Mouse (Mus musculus): ENCODE results near the gene Tet3. TPM values are rescaled to one million over a fixed set of nuclear protein-coding genes. Genes with fewer than 3 reads are reported as not detected.

Gene Tet3
- polyA plus RNA-seq, 1 experiment from 2014 or later: 7.9 TPM

- WGBS (ENCODE audit: insufficient replicate concordance): 88% methylated on average over 21 of the region's 21 CpGs
- TF ChIP-seq EP300 (IDR thresholded peaks at IDR 0.05; ENCODE audit: low read depth): no peak
- no peak for TF ChIP-seq CTCF (IDR thresholded peaks at IDR 0.05; ENCODE audit: low read depth)
- no peak overlapping the region for H3K9ac ChIP-seq (replicated peaks)
- no peaks in the 10 kb centered on the region for H3K4me1 ChIP-seq (ENCODE audit: insufficient read depth)
- H3K4me2 ChIP-seq (ENCODE audit: low read depth, low read length): no peak overlapping the region
- no peak for DNase-seq
- no peak overlapping the region for H3K27ac ChIP-seq (ENCODE audit: low read depth)
- no peaks in the 10 kb centered on the region for H3K27me3 ChIP-seq (ENCODE audit: insufficient read depth, low read length)
- ATAC-seq: no peak
- H3K9me3 ChIP-seq (ENCODE audit: low read length): no peaks in the 10 kb centered on the region
- H3K4me3 ChIP-seq (ENCODE audit: low read depth, low read length): no peak overlapping the region
- H3K36me3 ChIP-seq (replicated peaks; ENCODE audit: insufficient read depth, low read length): peaks cover 86% of the 10 kb centered on the region
Observed at GRCm38 (mm10) chr6:83370316-83370965, 88.4 kb downstream of the Tet3 start.

GRCm38 (mm10) chr6:83363075-83363474, 95.8 kb downstream of the Tet3 start:
- TF ChIP-seq EP300 (IDR thresholded peaks at IDR 0.05; ENCODE audit: low read depth): no peak
- no peak for TF ChIP-seq CTCF (IDR thresholded peaks at IDR 0.05; ENCODE audit: low read depth)
- Histone ChIP-seq H3K27ac (ENCODE audit: low read depth) (no peak overlapping the region), H3K4me3 (ENCODE audit: low read depth, low read length) (no peak overlapping the region), H3K36me3 (replicated peaks; ENCODE audit: insufficient read depth, low read length) (peaks cover 42% of the 10 kb centered on the region), H3K9ac (replicated peaks) (no peak overlapping the region), H3K9me3 (ENCODE audit: low read length) (no peaks in the 10 kb centered on the region), H3K27me3 (ENCODE audit: insufficient read depth, low read length) (no peaks in the 10 kb centered on the region), H3K4me2 (ENCODE audit: low read depth, low read length) (no peak overlapping the region), H3K4me1 (ENCODE audit: insufficient read depth) (no peaks in the 10 kb centered on the region)
- WGBS (ENCODE audit: insufficient replicate concordance): 88% methylated on average over 12 of the region's 12 CpGs
- DNase-seq (no peak), ATAC-seq (no peak)

DNA sequence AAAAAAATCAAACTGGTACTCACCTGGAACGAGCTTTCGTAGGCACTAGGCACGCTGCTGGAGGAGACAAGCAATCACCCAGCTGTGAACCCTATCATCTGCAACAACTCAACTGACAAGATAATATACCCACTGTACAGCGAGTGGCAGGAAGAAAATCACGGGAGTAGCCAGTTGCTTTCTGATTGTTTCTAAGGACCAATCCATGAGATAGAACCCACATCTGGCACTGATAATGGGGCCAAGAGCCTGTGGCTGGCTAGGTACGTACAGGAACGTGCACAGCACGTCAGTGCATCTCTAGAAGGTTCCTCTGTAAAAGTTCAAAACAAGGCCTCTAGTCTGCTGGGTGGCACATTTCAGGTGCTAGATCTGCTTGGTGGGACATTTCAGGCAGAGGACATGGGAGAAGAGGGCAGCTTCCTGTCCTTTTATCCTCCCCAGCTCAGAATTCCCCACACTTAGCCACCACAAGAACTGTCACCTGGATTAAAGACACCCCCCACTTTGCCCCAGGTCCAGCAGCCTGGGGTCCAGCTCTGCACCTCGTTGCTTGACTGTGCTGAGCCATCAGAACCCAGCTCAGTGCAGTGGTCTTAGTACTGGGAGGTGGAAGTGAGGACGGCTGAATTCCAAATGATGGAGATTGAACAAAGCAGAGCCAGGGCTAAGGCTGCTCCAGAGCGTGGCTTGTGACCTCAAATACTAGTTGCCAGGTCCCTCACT, 97.2 kb downstream of the Tet3 start:
- TF ChIP-seq CTCF (IDR thresholded peaks at IDR 0.05; ENCODE audit: low read depth): no peak
- TF ChIP-seq EP300 (IDR thresholded peaks at IDR 0.05; ENCODE audit: low read depth): 0 out of 2 replicates have a peak, but pooled peaks have one; percentile 17
- DNase-seq (no peak), ATAC-seq (0 out of 2 replicates have a peak, but pooled peaks have one; percentile 37)
- peaks cover 2% of the 10 kb centered on the region; the same call in 1 of the 2 replicates for H3K4me1 ChIP-seq (ENCODE audit: insufficient read depth)
- 63% methylated on average over 11 of the region's 11 CpGs for WGBS (ENCODE audit: insufficient replicate concordance)
- H3K36me3 ChIP-seq (replicated peaks; ENCODE audit: insufficient read depth, low read length): peaks cover 40% of the 10 kb centered on the region
- H3K9ac ChIP-seq (replicated peaks): no peak overlapping the region
- H3K27ac ChIP-seq (ENCODE audit: low read depth): no peak overlapping the region
- no peaks in the 10 kb centered on the region for H3K9me3 ChIP-seq (ENCODE audit: low read length)
- no peak overlapping the region for H3K4me3 ChIP-seq (ENCODE audit: low read depth, low read length)
- H3K4me2 ChIP-seq (ENCODE audit: low read depth, low read length): no peak overlapping the region
- no peaks in the 10 kb centered on the region for H3K27me3 ChIP-seq (ENCODE audit: insufficient read depth, low read length)

DNA sequence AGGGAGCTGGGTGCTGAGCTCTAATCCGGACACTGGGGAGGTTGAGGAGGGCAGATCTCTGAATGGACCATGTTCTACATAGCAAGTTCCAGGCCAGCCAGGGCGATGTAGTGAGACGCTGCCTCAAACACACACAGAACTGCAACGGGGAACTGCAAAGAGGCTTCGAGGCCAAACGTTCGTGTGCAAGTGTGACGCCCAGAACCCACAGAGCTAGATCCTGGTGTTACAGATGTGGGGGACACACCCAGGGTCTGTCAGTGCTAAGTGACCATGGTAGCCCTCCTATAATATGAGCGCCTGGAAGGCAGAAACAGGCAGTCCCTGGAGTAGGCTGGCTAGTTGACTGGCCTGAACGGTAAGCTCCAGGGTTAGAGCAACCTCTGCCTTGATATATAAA, 101.4 kb downstream of the Tet3 start:
- Histone ChIP-seq H3K9ac (replicated peaks) (no peak overlapping the region), H3K9me3 (ENCODE audit: low read length) (no peaks in the 10 kb centered on the region), H3K4me3 (ENCODE audit: low read depth, low read length) (no peak overlapping the region), H3K27ac (ENCODE audit: low read depth) (no peak overlapping the region), H3K4me2 (ENCODE audit: low read depth, low read length) (no peak overlapping the region), H3K4me1 (ENCODE audit: insufficient read depth) (peaks cover 3% of the 10 kb centered on the region), H3K27me3 (ENCODE audit: insufficient read depth, low read length) (no peaks in the 10 kb centered on the region), H3K36me3 (replicated peaks; ENCODE audit: insufficient read depth, low read length) (peaks cover 57% of the 10 kb centered on the region)
- 87% methylated on average over 10 of the region's 10 CpGs for WGBS (ENCODE audit: insufficient replicate concordance)
- TF ChIP-seq EP300 (IDR thresholded peaks at IDR 0.05; ENCODE audit: low read depth) (no peak), CTCF (IDR thresholded peaks at IDR 0.05; ENCODE audit: low read depth) (no peak)
- ATAC-seq (no peak), DNase-seq (no peak)

DNA sequence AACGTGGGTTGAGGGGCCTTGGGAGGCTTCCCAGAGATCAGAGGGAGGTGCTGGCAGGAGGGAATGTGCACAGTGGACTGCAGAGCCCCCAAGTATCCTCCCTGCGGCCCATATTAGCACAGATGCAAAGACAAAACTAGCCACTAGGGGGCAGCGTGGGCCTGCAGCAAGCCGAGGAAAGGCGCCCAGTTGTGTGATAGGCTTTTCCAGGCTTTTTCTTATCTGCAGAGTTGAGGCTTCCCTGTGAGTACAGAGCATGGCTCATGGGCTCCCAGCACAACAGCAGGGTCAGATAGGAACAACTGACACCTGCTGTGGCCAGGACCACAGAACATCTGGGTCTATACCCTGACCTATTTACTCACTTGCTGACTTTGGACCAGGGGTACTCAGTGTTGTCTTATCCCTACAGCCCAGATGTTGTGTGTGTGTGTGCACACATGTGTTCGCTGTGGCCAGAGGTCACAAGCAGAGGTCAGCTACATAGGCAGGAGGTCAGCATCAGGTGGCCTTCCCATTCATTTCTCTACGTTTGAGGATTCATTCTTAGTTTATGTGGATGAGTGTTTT, 102.2 kb downstream of the Tet3 start:
- no peak overlapping the region for H3K27ac ChIP-seq (ENCODE audit: low read depth)
- H3K4me1 ChIP-seq (ENCODE audit: insufficient read depth): peaks cover 3% of the 10 kb centered on the region

More for the DNA sequence above, 102.2 kb downstream of the Tet3 start:
- no peak overlapping the region for H3K4me3 ChIP-seq (ENCODE audit: low read depth, low read length)
- DNase-seq: peak; percentile 90
- 20% methylated on average over 7 of the region's 7 CpGs for WGBS (ENCODE audit: insufficient replicate concordance)
- H3K27me3 ChIP-seq (ENCODE audit: insufficient read depth, low read length): no peaks in the 10 kb centered on the region
- H3K36me3 ChIP-seq (replicated peaks; ENCODE audit: insufficient read depth, low read length): peaks cover 60% of the 10 kb centered on the region
- H3K9ac ChIP-seq (replicated peaks): no peak overlapping the region
- H3K9me3 ChIP-seq (ENCODE audit: low read length): no peaks in the 10 kb centered on the region
- peak; percentile 18 for ATAC-seq
- no peak overlapping the region for H3K4me2 ChIP-seq (ENCODE audit: low read depth, low read length)
- peak; percentile 98 for TF ChIP-seq CTCF (IDR thresholded peaks at IDR 0.05; ENCODE audit: low read depth)
- no peak for TF ChIP-seq EP300 (IDR thresholded peaks at IDR 0.05; ENCODE audit: low read depth)

Measured in liver, postnatal 0 days (tissue).